Mouse (Mus musculus) C2C12 (cell line): ENCODE data around the gene Nkx3-2.

ENCODE experiments used
- CEBPB ChIP-seq: IDR thresholded peaks from one replicate; pipeline ENCODE4 v1.6.1; 2011; ENCODE audit warnings: low read depth, mild to moderate bottlenecking, control low read depth, moderate library complexity
- CTCF ChIP-seq: IDR thresholded peaks from one replicate; pipeline ENCODE4 v1.5.1; 2011; ENCODE audit not compliant: control insufficient read depth, insufficient read depth, insufficient read length
- MAX ChIP-seq: IDR thresholded peaks from one replicate; pipeline ENCODE4 v1.6.1; 2011; ENCODE audit warnings: mild to moderate bottlenecking, control low read depth
- USF1 ChIP-seq: IDR thresholded peaks from one replicate; pipeline ENCODE4 v1.6.1; 2011; ENCODE audit warnings: low read depth, mild to moderate bottlenecking, control low read depth, moderate library complexity

DNA sequence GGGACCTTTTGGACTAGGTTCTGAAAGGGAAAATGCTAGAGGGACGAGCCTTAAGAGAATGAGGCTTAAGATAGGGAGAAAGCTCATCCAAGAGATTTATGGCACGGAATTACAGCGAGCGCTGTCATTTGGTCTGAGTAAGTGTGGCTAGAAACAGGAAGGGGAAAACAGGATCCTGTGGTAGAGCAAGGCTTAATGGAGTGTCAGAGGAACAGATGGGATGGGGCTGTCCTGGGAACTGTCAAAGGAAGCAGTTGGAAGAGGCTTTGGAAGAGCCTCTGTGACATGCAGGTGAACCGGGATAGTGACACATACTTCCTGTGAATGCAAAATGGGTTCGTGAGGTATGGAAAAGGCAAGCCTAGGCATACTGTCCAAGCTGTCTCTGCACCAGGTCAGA, 11.4 kb upstream of the Nkx3-2 start:
- TF ChIP-seq CTCF (no peak), USF1 (no peak), MAX (no peak), CEBPB (no peak)
